In the genomic region with DNA sequence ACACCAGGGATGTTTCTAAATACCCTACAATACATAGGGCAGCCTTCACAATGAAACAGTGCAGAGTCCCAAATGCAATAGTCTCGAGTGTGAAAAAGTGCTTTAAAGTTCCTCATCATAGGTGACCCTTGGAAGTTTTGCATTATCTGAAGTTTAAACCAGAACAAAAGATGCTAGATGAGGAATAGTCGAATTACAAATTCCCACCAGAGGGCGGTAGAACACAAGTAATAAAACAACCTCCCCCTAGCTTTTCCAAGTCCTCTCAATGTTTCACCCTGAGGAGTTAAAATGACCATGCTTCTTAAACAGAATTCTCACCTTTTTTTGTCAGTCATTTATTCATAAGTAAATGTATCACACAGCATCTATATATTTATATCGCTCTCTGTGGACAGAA, we compare ENCODE assay signal across 8 mouse cellular contexts. TPM values are rescaled to one million over a fixed set of nuclear protein-coding genes. Genes with fewer than 3 reads are reported as not detected.
DNase-seq lines count a peak whose midpoint lies in the region; ATAC-seq lines count a peak whose summit lies in the region.
"Had no signal": no experiment of that assay in that cellular context is flagged by ENCODE, and none has a peak within 500 bp of the region (broad histone marks: within the 10 kb centered on the region; RNA-seq: fewer than 3 reads in every experiment).

No protein-coding gene starts in this region.

- H3K27ac ChIP-seq in kidney, embryonic 14.5 days (ENCODE audit: low read depth, low read length) = no peak overlapping the region
- H3K27ac ChIP-seq in neural tube, embryonic 15.5 days (replicated peaks) = no peak overlapping the region
- H3K27ac ChIP-seq: embryonic facial prominence, embryonic 13.5 days had no signal

- no peaks in the 10 kb centered on the region for H3K36me3 ChIP-seq in kidney, embryonic 14.5 days (ENCODE audit: control insufficient read depth, insufficient read depth, low read length)
- no peaks in the 10 kb centered on the region for H3K36me3 ChIP-seq in neural tube, embryonic 15.5 days
- H3K36me3 ChIP-seq: embryonic facial prominence, embryonic 13.5 days had no signal

- no peak overlapping the region for H3K9ac ChIP-seq in kidney, embryonic 14.5 days (ENCODE audit: low read depth, low read length)
- H3K9ac ChIP-seq in neural tube, embryonic 15.5 days (replicated peaks) = no peak overlapping the region
- H3K9ac ChIP-seq: embryonic facial prominence, embryonic 13.5 days had no signal

- WGBS in kidney, embryonic 14.5 days = 12% methylated on average over 4 of the region's 4 CpGs
- WGBS in neural tube, embryonic 15.5 days = 8% methylated on average over 4 of the region's 4 CpGs

- ATAC-seq in kidney, embryonic 14.5 days (ENCODE audit: low FRiP score, low TSS enrichment) = no peak
- ATAC-seq in neural tube, embryonic 15.5 days (ENCODE audit: low FRiP score) = no peak

- no peaks in the 10 kb centered on the region for H3K9me3 ChIP-seq in kidney, embryonic 14.5 days (ENCODE audit: control insufficient read depth, low read length)
- no peaks in the 10 kb centered on the region for H3K9me3 ChIP-seq in neural tube, embryonic 15.5 days (replicated peaks)
- H3K9me3 ChIP-seq: embryonic facial prominence, embryonic 13.5 days had no signal

- H3K27me3 ChIP-seq in kidney, embryonic 14.5 days (ENCODE audit: control insufficient read depth, insufficient read depth, low read length) = no peaks in the 10 kb centered on the region
- H3K27me3 ChIP-seq in neural tube, embryonic 15.5 days (replicated peaks) = no peaks in the 10 kb centered on the region

- no peaks in the 10 kb centered on the region for H3K4me1 ChIP-seq in kidney, embryonic 14.5 days (ENCODE audit: control insufficient read depth, insufficient read depth, low read length)
- no peaks in the 10 kb centered on the region; the same call in 1 of the 2 replicates for H3K4me1 ChIP-seq in neural tube, embryonic 15.5 days
- H3K4me1 ChIP-seq: embryonic facial prominence, embryonic 13.5 days had no signal

- H3K4me2 ChIP-seq in kidney, embryonic 14.5 days (replicated peaks; ENCODE audit: low read depth, low read length) = no peak overlapping the region
- no peak overlapping the region for H3K4me2 ChIP-seq in neural tube, embryonic 15.5 days
- H3K4me2 ChIP-seq: embryonic facial prominence, embryonic 13.5 days had no signal

- H3K4me3 ChIP-seq in kidney, embryonic 14.5 days (ENCODE audit: low read length) = no peak overlapping the region
- no peak overlapping the region for H3K4me3 ChIP-seq in neural tube, embryonic 15.5 days (replicated peaks)
- H3K4me3 ChIP-seq: embryonic facial prominence, embryonic 13.5 days had no signal

- peak; percentile 42 for DNase-seq in kidney, adult 9 months
- peak; percentile 67 for DNase-seq in 416B (ENCODE audit: low read depth)
- peak; percentile 47 for DNase-seq in CD4-positive helper T cell, adult 2 months (ENCODE audit: low read depth, low spot score)
- peak; percentile 78 for DNase-seq in embryo, embryonic 10.5 days (ENCODE audit: low spot score)
- DNase-seq in naive thymus-derived CD4-positive, alpha-beta T cell, adult 2 months (ENCODE audit: low read depth) = peak; percentile 73

RNA-seq across cellular contexts. Expression of gene Gemin8, which starts 2.9 kb away (rescaled TPM):
- polyA plus RNA-seq in kidney, embryonic 14.5 days (2014; fragmentation: Nextera tagmentation; extraction: Ambion mirVana) = 17.8 and 19.2 TPM in 2 replicates
- 6.2 and 10.0 TPM in 2 replicates for polyA plus RNA-seq in neural tube, embryonic 15.5 days (2015; fragmentation: Nextera tagmentation; extraction: Ambion mirVana)
